Mouse (Mus musculus) liver, embryonic 14.5 days (tissue): ENCODE data around the gene Tspan3. TPM values are rescaled to one million over a fixed set of nuclear protein-coding genes. Genes with fewer than 3 reads are reported as not detected.

Experiments used
- ATAC-seq: fragments of 200-750 bp; cut with Nextera tagmentation; 2 replicates; pipeline ENCODE4 v1.8.0; 2017; ENCODE audit warnings: moderate number of reproducible peaks, mild to moderate bottlenecking, moderate library complexity; ENCODE audit not compliant: insufficient read depth
- DNase-seq, 3 experiments: peaks; one replicate each; pipeline ENCODE4 v3.0.0-alpha.2; 2012 to 2013; ENCODE audit warnings: low read depth in 3 of 3, low spot score in 3 of 3
- H3K27ac ChIP-seq: fragments of 300-500 bp; sonication (generic); 2 replicates; pipeline ENCODE4 v1.5.1; 2014; ENCODE audit warnings: moderate library complexity, mild to moderate bottlenecking, control low read depth, inconsistent platforms
- H3K27me3 ChIP-seq: fragments of 300-500 bp; sonication (generic); 2 replicates; pipeline ENCODE4 v1.6.1; 2014; ENCODE audit warnings: mild to moderate bottlenecking, low read length, moderate library complexity; ENCODE audit not compliant: control insufficient read depth, insufficient read depth
- H3K36me3 ChIP-seq: fragments of 300-500 bp; sonication (generic); replicated peaks from 2 replicates; pipeline ENCODE4 v1.6.1; 2014; ENCODE audit warnings: low read depth; ENCODE audit not compliant: control insufficient read depth, insufficient read depth
- H3K4me1 ChIP-seq, 2 experiments: fragments of 200-500 bp in 1 of 2; fragments of 300-500 bp in 1 of 2; sonication (generic) in 1 of 2; replicated peaks; 2 replicates each; pipeline ENCODE4 v1.6.1; 2012 to 2014; ENCODE audit warnings: antibody characterized with exemption in 1 of 2, inconsistent platforms in 1 of 2, low read length in 1 of 2; ENCODE audit not compliant: control insufficient read depth in 2 of 2, insufficient read depth in 2 of 2
- H3K4me2 ChIP-seq: fragments of 300-500 bp; sonication (generic); 2 replicates; pipeline ENCODE4 v1.6.1; 2014; ENCODE audit warnings: low read depth, mild to moderate bottlenecking, control low read depth, moderate library complexity
- H3K4me3 ChIP-seq, 2 experiments: fragments of 200-500 bp in 1 of 2; fragments of 300-500 bp in 1 of 2; sonication (generic) in 1 of 2; 2 replicates each; pipeline ENCODE4 v1.5.1; 2012 to 2014; ENCODE audit warnings: low read depth in 2 of 2, low read length in 2 of 2, mild to moderate bottlenecking in 2 of 2, control low read depth in 1 of 2, inconsistent platforms in 1 of 2, moderate library complexity in 1 of 2; ENCODE audit not compliant: insufficient read depth in 1 of 2
- H3K9ac ChIP-seq: fragments of 300-500 bp; sonication (generic); replicated peaks from 2 replicates; pipeline ENCODE4 v1.6.1; 2014; ENCODE audit warnings: mild to moderate bottlenecking, control low read depth, moderate library complexity
- H3K9me3 ChIP-seq: fragments of 300-500 bp; sonication (generic); 2 replicates; pipeline ENCODE4 v1.6.1; 2016; ENCODE audit warnings: low read length, mixed read lengths; ENCODE audit not compliant: control insufficient read depth
- CTCF ChIP-seq: IDR thresholded peaks from 2 replicates; pipeline ENCODE4 v1.5.1; 2016; ENCODE audit warnings: antibody characterized with exemption, low read depth, control low read depth
- EP300 ChIP-seq: IDR thresholded peaks from 2 replicates; pipeline ENCODE4 v1.6.1; 2016; ENCODE audit warnings: antibody characterized with exemption, low read depth
- WGBS: fragments of 180-500 bp; shearing (Covaris S2); extraction: QIAGEN DNeasy Blood & Tissue Kit; methylation state at CpG from one replicate; pipeline ENCODE4 v1.1.7; 2014; ENCODE audit not compliant: insufficient replicate concordance; 5-methylcytosine and 5-hydroxymethylcytosine counted together
- polyA plus RNA-seq, 2 experiments: library from polyadenylated mRNA; depleted of rRNA in 1 of 2; stranded (reverse) in 1 of 2; unstranded in 1 of 2; fragments of >200 nt; fragmentation: Nextera tagmentation in 1 of 2; extraction: Ambion mirVana in 1 of 2; gene quantifications; 2 replicates each; pipeline versions ENCODE4 v1.2.1 to v1.2.3; 2012 to 2014

The Tspan3 gene
- polyA plus RNA-seq, 2 experiments, result 15.3 to 22.4 TPM

GRCm38 (mm10) chr9:56118091-56118490 lies 47.2 kb downstream of the Tspan3 start:
- ATAC-seq (no peak), DNase-seq (no peak)
- Histone ChIP-seq H3K36me3 (no peaks in the 10 kb centered on the region), H3K9ac (no peak overlapping the region), H3K27me3 (no peaks in the 10 kb centered on the region), H3K27ac (no peak overlapping the region), H3K9me3 (no peaks in the 10 kb centered on the region), H3K4me1 (no peaks in the 10 kb centered on the region), H3K4me2 (no peak overlapping the region), H3K4me3 (no peak overlapping the region)
- no peak for TF ChIP-seq EP300
- TF ChIP-seq CTCF, result no peak
- WGBS, result 66% methylated on average over 5 of the region's 5 CpGs

GRCm38 (mm10) chr9:56108174-56108573 lies 57.1 kb downstream of the Tspan3 start:
- DNase-seq, result peak in 1 of 3 experiments; percentile 29

GRCm38 (mm10) chr9:56107527-56107926 lies 57.8 kb downstream of the Tspan3 start:
- H3K4me3 ChIP-seq, result no peak overlapping the region
- no peak for ATAC-seq
- H3K27ac ChIP-seq, result no peak overlapping the region

More at GRCm38 (mm10) chr9:56108174-56108573, 57.1 kb downstream of the Tspan3 start:
- H3K4me3 ChIP-seq, result no peak overlapping the region
- no peaks in the 10 kb centered on the region for H3K27me3 ChIP-seq
- no peaks in the 10 kb centered on the region for H3K36me3 ChIP-seq
- ATAC-seq, result no peak
- H3K27ac ChIP-seq, result no peak overlapping the region
- WGBS, result 20% methylated on average over 5 of the region's 5 CpGs
- no peak overlapping the region for H3K9ac ChIP-seq
- peaks cover 0 to 3% of the 10 kb centered on the region in 2 experiments; a peak in 2 of 4 replicates for H3K4me1 ChIP-seq
- TF ChIP-seq CTCF (no peak), EP300 (no peak)
- no peak overlapping the region for H3K4me2 ChIP-seq
- H3K9me3 ChIP-seq, result no peaks in the 10 kb centered on the region

GRCm38 (mm10) chr9:56106274-56107072 lies 58.8 kb downstream of the Tspan3 start:
- Histone ChIP-seq H3K27ac (no peak overlapping the region), H3K4me2 (no peak overlapping the region), H3K4me3 (no peak overlapping the region), H3K9me3 (no peaks in the 10 kb centered on the region), H3K4me1 (peaks cover 0 to 3% of the 10 kb centered on the region in 2 experiments; a peak in 2 of 4 replicates), H3K36me3 (no peaks in the 10 kb centered on the region), H3K9ac (no peak overlapping the region), H3K27me3 (no peaks in the 10 kb centered on the region)
- DNase-seq (no peak), ATAC-seq (no peak)
- 39% methylated on average over 6 of the region's 6 CpGs for WGBS
- TF ChIP-seq EP300 (no peak), CTCF (no peak)

More at GRCm38 (mm10) chr9:56107527-56107926, 57.8 kb downstream of the Tspan3 start:
- H3K4me2 ChIP-seq, result no peak overlapping the region
- H3K9ac ChIP-seq, result no peak overlapping the region
- no peaks in the 10 kb centered on the region for H3K27me3 ChIP-seq
- no peak for DNase-seq
- H3K9me3 ChIP-seq, result no peaks in the 10 kb centered on the region
- H3K4me1 ChIP-seq, result peaks cover 0 to 3% of the 10 kb centered on the region in 2 experiments; a peak in 2 of 4 replicates
- no peaks in the 10 kb centered on the region for H3K36me3 ChIP-seq
- TF ChIP-seq CTCF (no peak), EP300 (no peak)
- 48% methylated on average over 6 of the region's 6 CpGs for WGBS

- Histone ChIP-seq H3K27ac (no peak overlapping the region), H3K27me3 (no peaks in the 10 kb centered on the region), H3K9me3 (no peaks in the 10 kb centered on the region), H3K4me2 (no peak overlapping the region), H3K4me1 (peaks cover 0 to 9% of the 10 kb centered on the region in 2 experiments; a peak in 2 of 4 replicates), H3K36me3 (no peaks in the 10 kb centered on the region), H3K4me3 (no peak overlapping the region), H3K9ac (no peak overlapping the region)
- ATAC-seq, result no peak
- 41% methylated on average over 7 of the region's 7 CpGs for WGBS
- no peak for DNase-seq
- TF ChIP-seq EP300 (no peak), CTCF (no peak)
Measured at GRCm38 (mm10) chr9:56104921-56105320, 60.4 kb downstream of the Tspan3 start.
